Mouse (Mus musculus) large intestine, adult 2 months (tissue): ENCODE measurements around the gene Myo9b. TPM values are rescaled to one million over a fixed set of nuclear protein-coding genes. Genes with fewer than 3 reads are reported as not detected.

Source experiments
- DNase-seq: peaks from one replicate; pipeline ENCODE4 v3.0.0-alpha.2; 2012; ENCODE audit warnings: low read depth, low spot score
- WGBS: fragments of 180-500 bp; shearing (Covaris S2); methylation state at CpG from one replicate; pipeline ENCODE4 v1.1.7; 2018; 5-methylcytosine and 5-hydroxymethylcytosine counted together
- polyA plus RNA-seq: library from polyadenylated mRNA; depleted of rRNA; stranded (reverse); fragments of >200 nt; gene quantifications from 2 replicates; pipeline ENCODE4 v1.2.3, GENCODE M21; 2012

Gene Myo9b
- polyA plus RNA-seq, 1 experiment: 17.4 TPM

DNA sequence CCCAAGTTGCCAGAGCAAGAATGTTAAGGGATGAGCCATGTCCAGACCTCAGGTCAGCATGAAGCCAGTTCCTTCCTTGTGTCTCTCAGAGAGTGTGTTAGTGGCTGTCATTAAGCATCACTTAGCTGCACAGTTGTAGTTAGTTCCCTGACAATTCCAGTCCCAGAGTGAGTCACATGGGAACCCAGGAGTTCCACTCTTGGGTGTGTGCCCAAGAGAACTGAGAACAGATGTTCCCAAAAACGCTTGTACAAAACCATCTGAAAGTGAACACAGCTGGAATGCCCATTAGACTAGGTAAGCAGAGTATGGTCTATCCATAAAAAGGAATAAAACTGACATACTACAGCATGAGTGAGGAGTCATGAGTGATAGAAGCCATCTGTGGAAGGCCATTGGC lies 74.1 kb downstream of the Myo9b start:
- WGBS: 68% methylated on average over 1 of the region's 1 CpGs
- no peak for DNase-seq

DNA sequence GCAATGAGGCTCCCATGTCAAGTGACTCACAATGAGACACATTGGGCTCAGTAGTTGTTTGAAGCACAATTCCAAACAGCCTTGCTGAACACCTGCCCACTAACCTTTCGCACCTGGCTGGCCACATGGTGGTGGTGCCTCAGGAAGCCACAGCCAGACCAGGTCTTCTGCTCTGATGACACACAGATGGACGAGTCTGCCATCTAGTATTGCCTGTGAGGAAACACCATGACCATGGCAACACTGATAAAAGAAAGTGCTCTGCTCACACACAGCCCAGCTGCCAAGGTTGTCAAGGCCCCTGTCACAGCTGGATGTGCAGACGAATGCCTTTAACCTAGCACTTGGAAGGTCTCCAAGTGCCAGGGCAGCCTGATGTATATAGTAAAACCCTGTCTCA lies 78.6 kb downstream of the Myo9b start:
- no peak for DNase-seq
- 51% methylated on average over 3 of the region's 3 CpGs for WGBS

DNA sequence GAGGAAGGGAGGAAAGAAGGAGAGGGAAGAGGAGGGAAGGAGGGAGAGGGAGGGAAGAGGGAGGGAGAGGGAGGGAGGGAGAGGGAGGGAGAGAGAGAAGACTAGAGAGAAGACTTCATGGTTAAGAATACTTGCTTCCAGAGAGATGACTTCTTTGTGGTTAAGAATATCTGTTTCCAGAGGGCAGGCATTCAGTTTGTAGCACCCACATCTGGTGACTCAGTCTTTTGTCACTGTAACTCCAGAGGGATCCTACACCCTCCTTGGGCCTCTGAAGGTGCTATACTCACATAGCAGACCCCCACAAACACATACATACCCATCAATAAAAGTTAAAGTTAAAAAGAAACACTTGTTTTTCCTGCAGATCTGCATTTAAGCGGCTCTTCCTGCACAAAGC lies 79.0 kb downstream of the Myo9b start:
- no peak for DNase-seq
- WGBS: 93% methylated on average over 1 of the region's 1 CpGs

DNA sequence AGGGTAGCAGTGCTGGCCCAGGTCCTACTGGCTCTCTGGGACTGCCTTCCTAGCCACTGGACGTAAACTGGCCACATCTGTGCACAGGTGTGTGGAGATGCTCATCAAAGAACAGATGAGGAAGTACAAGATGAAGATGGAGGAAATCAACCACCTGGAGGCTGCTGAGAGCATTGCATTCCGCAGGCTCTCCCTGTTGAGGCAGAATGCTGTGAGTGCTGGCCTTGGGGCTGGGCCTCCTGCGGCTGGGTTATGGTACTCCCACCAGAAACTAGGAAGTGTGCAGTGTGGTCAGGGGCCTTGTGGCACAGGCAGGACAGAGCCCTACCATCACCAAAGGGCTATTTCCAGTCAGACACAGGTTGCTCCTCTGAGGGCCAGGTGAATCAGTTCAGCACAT lies 85.5 kb downstream of the Myo9b start:
- 84% methylated on average over 3 of the region's 3 CpGs for WGBS
- DNase-seq: no peak

DNA sequence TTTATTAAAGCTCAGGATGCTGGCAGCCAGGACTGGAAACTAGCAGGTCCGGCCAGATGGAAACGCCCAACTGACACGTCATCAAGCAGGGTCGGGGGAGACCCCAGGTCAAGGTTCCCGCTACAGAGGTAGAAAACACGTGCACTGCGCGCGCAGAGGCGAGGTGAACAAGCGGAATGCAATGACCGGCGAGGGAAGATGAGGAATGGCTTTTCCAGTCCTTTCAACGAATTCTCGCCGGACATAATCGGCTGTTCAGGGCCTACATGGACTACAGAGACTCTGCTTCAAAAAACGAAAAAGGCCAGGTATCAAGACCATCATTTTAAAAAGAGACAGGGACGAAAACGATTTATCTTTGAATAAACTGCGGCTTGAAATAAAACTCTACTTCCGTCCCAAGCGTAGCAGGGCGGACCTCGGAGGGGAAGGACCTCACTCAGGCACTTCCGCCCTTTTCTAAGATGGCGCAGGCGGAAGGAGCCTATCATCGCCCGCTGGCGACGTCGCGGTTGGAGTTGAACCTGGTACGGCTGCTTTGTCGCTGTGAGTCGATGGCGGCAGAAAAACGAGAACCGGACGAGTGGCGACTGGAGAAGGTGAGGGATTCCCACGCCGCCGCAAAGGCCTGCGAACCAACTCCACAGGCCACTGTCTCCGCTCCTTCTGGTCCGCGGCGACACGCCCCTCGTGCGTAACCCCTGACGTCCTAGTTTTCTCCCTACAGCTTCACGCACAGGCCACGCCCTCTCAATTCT lies 94.4 kb downstream of the Myo9b start, which contains the start of gene Use1:
Use1 (plus strand) TSS at position 78 of the 758 bp plus-strand sequence.
- WGBS: under 1% methylated on average over 56 of the region's 56 CpGs
- DNase-seq: peak; percentile 83

DNA sequence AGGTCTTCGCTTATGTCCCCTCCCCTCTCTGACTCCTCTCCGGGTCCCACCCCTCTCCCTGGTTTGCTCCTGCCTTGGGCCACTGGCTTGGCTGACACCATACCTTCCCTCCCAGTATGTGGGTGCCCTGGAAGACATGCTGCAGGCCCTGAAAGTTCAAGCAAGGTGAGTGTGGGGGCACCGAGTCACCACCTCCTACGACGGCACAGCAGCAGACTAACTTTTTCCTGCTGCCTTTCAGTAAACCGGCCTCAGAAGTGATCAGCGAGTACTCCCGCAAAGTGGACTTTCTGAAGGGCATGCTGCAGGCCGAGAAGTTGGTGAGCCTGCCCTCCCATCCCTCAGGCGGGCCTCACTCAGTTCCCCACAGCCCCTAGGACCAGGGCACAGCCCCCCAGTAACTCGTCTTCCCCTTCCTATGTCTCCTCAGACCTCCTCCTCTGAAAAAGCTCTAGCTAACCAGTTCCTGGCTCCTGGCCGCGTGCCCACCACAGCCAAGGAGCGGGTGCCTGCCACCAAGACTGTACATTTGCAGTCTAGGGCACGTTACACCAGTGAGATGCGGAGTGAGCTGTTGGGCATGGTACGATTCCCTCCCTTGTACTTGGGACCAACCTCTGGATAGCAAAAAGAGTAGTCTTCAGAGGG lies 95.1 kb downstream of the Myo9b start:
- WGBS: 24% methylated on average over 17 of the region's 17 CpGs
- no peak for DNase-seq

DNA sequence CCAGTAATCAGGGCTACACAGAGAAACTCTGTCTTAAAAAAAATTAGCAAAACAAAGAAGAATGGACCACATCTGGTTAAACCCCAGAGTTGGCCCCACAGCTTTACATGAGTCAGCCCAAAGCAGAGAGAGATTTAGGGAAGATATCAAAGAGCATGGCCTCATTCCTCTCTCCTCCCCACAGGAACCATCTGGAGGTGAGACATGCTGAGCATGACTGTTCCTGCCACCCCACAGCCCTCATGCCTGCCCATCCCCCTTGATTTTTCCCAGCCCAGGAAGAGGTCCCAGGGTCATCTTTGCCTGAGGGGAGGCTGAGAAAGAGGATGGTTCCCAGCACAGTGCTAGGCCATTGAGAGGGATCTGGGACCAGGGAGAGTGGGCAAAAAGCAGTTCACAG lies 95.9 kb downstream of the Myo9b start:
- no peak for DNase-seq

DNA sequence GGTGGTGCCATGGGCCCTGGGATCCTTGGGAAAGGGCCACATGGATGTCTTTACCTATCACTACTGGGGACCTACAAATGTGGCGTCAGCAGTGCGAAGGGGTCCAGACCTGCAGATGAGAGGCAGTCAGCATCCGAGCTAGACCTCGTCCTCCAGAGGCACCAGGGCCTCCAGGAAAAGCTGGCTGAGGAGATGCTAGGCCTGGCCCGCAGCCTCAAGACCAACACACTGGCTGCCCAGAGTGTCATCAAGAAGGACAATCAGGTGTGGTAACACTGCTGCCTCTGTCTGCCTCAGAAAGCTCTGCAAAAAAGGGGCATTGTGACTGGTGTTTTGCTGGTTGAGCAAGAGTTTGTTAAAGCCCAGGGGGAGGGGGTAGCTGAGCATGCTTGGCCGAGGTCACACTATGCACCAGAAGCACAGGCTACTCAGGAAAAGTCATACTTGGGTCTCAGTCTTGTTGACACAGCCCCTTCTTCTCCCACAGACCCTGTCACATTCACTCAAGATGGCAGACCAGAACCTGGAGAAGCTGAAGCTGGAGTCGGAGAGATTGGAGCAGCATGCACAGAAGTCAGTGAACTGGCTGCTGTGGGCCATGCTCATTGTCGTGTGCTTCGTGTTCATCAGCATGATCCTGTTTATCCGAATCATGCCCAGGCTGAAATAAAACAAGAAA lies 96.7 kb downstream of the Myo9b start:
- WGBS: 94% methylated on average over 10 of the region's 10 CpGs
- DNase-seq: no peak

DNA sequence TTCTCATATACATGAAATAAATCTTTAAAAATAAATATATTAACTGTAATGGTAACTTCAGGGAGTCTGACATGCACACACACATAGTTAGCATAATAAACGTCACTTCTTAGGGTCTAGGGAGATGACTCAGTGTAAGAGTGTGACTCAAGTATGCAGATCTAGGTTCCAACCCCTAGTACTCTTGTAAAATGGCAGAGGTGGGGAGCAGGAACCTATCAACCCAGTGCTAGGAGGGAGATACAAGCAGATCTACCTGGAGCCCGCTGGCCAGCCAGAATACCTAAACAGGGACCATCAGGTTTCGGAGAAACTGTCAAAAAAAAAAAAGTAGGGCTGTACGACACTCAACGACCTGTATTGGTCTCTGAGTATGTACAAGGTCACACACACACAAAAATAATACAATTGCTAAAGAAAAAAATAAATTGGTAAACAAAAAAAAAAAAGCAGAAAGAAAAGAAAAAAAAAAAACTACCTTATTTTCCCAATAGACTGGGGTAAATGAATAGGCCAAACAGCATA lies 98.3 kb downstream of the Myo9b start:
- 16% methylated on average over 5 of the region's 5 CpGs for WGBS
- no peak for DNase-seq

DNA sequence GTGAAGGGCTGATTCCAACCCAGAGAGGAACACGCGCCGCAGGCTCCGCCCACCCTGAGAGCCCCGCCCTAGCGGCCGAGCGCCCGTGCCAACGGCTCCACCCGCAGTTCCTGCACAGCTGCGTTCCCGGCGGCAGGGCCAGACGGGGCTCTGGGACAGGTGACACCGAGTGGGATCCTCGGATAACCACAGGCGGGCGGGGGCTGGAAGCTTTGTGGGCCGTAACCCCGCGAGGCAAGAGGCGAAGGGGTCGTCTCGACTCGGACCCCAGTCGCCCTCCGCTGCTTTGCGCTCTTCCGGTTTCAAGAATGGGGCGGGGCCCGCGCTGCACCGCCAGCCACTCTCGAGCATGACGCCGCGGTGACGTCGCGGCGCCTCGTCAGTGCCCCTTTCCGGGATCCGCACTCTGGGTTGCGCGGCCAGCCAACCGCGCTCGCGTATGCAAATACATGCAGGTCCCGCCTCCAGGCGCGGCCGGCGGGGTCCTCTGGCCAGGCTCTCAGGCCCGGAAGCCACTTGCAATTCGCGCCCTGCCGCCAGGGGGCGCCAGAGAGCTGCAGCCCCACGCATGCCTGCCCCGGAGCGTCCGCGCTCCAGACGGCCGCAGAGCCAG lies 98.8 kb downstream of the Myo9b start, which contains the start of gene Ocel1:
Ocel1 (plus strand) TSS at position 63 of the 613 bp plus-strand sequence.
- peak; percentile 89 for DNase-seq
- under 1% methylated on average over 63 of the region's 68 CpGs for WGBS

DNA sequence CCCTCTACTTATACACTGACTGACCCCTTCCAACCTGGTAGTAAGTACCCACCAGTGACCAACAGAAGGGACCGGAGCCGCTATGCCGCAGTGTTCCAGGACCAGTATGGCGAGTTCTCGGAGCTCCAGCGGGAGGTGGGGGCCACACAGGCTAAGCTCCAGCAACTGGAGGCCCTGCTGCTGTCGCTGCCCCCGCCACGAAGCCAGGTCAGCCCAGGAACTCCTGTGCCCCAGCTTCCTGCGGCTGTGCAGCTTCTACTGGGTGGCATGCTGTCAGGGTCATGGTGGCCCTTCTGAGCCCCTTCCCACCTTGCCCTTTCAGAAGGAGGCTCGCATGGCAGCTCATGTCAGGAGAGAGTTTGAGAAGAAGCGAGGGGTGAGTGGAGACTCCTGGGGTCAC lies 99.9 kb downstream of the Myo9b start:
- no peak for DNase-seq
- 88% methylated on average over 12 of the region's 12 CpGs for WGBS

DNA sequence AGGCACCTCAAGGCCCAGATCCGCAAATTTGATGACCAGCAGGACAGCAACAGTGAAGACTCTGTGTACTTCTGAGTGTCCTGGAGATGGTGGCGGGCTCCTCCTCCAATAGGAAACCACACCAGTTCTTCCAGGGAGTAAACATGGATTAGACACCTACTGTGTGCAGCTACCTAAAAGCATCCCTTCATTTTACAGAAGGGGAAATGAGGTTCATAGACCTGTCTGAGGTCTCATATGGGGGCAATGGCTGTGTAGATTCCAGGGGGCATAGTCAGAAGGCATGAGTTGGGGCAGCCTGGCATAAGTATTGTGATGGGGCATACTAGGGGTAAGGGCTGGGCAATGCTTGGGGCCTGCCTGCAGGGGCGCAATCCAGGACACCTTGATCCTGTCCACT lies 100.5 kb downstream of the Myo9b start:
- no peak for DNase-seq
- 90% methylated on average over 3 of the region's 3 CpGs for WGBS

DNA sequence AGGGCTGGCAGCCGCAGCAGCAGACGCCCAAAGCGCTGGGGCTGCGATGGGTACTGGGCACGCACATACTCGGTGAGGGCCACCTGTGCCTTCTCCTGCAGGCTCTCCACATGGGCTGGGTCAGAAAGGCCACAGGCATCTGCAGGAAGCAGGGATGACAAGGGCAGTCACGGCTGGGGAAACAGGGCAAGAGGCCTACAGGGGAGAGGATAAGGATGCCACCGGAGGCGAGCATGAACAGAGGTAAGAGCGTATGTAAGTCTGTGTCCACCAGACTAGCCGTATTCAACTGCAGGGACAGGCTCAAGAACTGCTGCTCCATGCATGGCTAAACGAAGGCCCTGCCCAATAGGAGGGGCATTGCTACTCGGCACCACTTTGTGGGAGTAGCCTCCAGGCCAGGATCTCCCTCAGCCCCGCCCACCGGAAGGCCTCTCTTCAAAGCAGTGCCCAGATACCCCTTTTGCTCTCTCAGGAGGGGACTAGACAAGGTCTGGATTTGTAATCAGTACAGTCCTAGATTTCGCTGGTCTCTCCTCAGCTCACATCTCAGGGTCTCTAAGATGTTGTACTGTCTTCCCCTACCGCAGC lies 102.2 kb downstream of the Myo9b start:
- 77% methylated on average over 17 of the region's 17 CpGs for WGBS

DNA sequence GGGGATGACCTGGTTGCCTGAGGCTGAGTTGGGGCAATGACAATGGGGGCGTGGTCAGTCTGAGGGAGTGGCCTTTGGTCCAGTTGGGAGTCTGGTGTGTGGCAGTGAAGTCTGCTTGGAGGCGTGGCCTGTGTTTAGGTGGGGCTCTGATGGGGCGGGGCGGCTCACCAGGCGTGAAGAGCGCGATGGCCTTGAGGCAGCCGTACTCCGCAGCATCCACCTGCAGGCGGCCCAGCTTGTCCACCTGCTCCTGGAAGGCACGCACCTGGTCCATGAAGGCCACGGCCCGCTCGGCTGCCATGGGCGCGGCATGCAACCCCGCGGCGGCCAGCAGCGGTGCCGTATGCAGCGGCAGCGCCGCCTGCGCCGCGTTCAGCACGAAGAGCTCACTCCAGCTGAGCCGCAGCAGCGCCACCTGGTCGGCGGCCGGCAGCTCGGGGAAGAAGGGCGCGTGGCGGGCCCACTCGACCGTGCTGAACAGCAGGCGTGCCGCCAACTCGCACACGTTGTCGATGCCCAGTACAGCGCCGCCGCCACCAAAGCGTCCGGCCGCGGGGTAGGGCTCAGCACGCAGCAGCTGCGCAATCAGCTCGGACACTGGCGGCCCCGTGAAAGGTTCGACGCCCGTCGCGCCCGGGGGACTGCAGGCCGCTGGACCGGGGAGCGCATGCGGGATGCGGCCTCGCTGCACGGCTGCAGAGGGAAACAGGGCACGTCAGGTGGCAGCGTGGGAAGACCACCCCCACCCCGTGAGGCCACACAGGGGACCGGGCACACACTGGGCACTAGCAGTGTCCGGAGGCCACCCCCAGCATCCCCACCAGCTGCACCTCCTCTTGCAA lies 103.3 kb downstream of the Myo9b start:
- peak; percentile 87 for DNase-seq
- WGBS: 13% methylated on average over 74 of the region's 74 CpGs

More for the DNA sequence above, 102.2 kb downstream of the Myo9b start:
- no peak for DNase-seq

DNA sequence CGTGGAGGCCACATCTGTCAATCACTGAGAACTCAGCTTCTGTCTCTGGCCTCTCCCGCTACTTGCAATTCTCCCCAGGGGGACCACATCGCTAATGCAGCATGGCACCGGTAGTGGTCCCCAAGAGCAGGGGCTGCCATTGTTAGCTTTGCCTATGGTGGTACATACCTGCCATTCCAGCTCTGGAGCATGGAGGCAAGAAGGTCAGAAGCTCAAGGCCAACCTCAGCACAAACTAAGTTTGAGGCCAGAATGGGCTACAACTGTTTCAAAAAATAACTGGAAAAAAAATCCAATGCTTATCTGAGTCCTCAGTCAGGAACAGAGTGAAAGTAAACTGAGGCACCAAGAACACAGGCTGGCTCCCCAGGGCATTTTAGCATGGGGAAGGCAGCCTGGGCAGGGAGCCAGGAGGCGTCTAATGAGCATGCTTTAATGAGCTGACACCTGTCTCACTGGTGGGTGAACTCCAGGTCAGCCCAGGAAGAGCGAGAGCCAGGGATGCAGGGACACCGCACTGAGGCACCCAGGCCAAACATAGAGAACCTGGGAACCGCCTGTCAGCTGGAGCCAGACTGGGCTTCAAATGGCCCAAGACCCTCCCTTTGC lies 104.0 kb downstream of the Myo9b start:
- no peak for DNase-seq
- WGBS: 49% methylated on average over 8 of the region's 8 CpGs

DNA sequence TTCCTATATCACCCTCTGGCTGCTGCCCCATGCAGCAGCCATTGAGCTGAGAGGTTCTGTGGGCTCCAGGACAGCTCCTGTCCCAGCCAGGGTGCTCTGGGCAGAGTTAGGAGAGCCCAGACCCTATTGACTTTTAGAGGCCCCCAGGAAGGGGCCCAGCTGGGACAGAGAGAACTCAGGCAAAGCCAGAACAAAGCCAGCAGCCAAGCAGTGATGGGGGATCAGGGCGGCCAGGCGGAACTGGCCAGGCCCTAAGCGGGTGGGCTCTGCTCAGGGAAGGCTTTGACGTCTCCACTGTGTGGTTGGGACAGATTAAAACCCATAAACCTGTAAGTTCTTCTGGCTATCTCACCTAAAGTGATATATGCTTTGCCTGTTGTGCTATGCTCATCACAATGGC lies 106.5 kb downstream of the Myo9b start:
- DNase-seq: no peak
- WGBS: 80% methylated on average over 4 of the region's 4 CpGs

DNA sequence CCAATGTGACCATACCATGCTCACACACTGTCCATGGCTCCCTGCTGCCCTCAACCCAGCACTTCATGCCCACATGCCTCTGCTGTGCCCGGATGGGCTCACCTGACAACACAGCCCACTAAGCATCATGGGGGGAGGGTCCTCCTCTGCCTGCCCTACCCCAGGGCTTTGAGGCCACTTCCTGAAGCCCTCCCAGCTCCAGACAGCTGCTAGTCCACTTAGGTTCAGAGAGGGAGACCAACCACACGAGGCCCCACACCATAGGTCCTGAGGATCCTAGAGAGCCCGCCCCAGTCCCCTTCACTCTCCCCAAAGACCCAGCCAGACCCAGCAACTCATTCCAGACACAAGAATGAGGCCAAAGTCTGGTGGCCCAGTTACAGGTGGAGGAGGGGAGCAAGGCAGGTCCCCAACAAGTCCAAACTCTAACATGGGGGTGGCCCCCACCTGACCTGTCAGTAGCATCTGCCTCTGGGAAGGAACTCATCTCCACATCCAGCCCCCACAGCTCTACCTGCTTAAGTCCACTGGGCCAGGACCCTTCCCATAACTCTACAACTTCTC lies 107.1 kb downstream of the Myo9b start:
- 42% methylated on average over 3 of the region's 3 CpGs for WGBS

More for the DNA sequence above, 107.1 kb downstream of the Myo9b start:
- no peak for DNase-seq
